Mouse (Mus musculus) bone marrow macrophage, adult 2 months (primary cell): ENCODE measurements at regions not wholly inside any gene's neighbourhood (a gene's known extent, or its start where the extent isn't known, plus 50 kb on each side); places are given as distances from the start of the nearest gene placed in this dataset.

Experiments
- CTCF ChIP-seq: IDR thresholded peaks from 2 replicates; pipeline ENCODE4 v1.5.1; 2012; ENCODE audit warnings: low read depth, mild to moderate bottlenecking, low read length, moderate library complexity
- POLR2A ChIP-seq: IDR thresholded peaks from 2 replicates; pipeline ENCODE4 v1.6.1; 2012; ENCODE audit warnings: mild to moderate bottlenecking, low read depth, low read length, borderline replicate concordance

- TF ChIP-seq POLR2A (no peak), CTCF (no peak)
Measured at GRCm38 (mm10) chr15:5646673-5647072, 402.7 kb upstream of the Ptger4 start.
